Mouse (Mus musculus): ENCODE results near the gene Spdye4b.

- TF ChIP-seq CTCF (IDR thresholded peaks at IDR 0.05; ENCODE audit: low read depth, low read length), result no peak
- no peak for TF ChIP-seq POLR2A (IDR thresholded peaks at IDR 0.05; ENCODE audit: extremely low read depth, insufficient read depth, low read length)
These were observed 32.2 kb upstream of the Spdye4b start for GRCm38 (mm10) chr5:143148661-143149060.
